Mouse (Mus musculus): ENCODE measurements around the gene Capn12.

Capn12 gene

GRCm38 (mm10) chr7:28881199-28881598, at the start of gene Capn12:
TSS of gene Capn12 (plus strand) at chr7:28881422.
- ChIA-PET POLR2A (interaction anchor here in 3 of 4 experiments (0.5 to 2.3 kb wide), 13 partner anchors 9 to 210 kb away, joined by 3 to 12 read pairs (median 4); no protein-coding TSS in a partner anchor), CTCF (interaction anchor here in 1 of 4 experiments (1.1 to 1.7 kb wide), 2 partner anchors 85 to 139 kb away, joined by 4 to 5 read pairs; partner anchors contain the start of genes Mrps12 and Sars2)

- CTCF ChIA-PET = interaction anchor here in 1 of 4 experiments (0.7 kb wide), 1 partner anchor 9 kb away, joined by 3 read pairs; no protein-coding TSS in a partner anchor
- POLR2A ChIA-PET = interaction anchor here (0.5 to 15.7 kb wide), 19 partner anchors 9 to 1366 kb away, joined by 3 to 328 read pairs (median 4); partner anchors contain the start of genes Hnrnpl (in 1 of the 4), Mrps12 (in 1 of the 4) and Sars2 (in 1 of the 4)
Observed at GRCm38 (mm10) chr7:28832137-28832536, 49.1 kb upstream of the Capn12 start.

- ChIA-PET POLR2A (interaction anchor here in 3 of 4 experiments (0.6 to 15.7 kb wide), 4 partner anchors 18 to 85 kb away, joined by 3 to 328 read pairs (median 10); partner anchors contain the start of gene Hnrnpl (in 1 of the 3)), CTCF (interaction anchor here in 2 of 4 experiments (0.6 to 1.3 kb wide), 2 partner anchors 38 to 125 kb away, joined by 3 to 7 read pairs; no protein-coding TSS in a partner anchor)
Observed at GRCm38 (mm10) chr7:28833723-28834347, 47.4 kb upstream of the Capn12 start, which contains the start of gene Lgals4. TSS of gene Lgals4 (plus strand) at chr7:28833854.

GRCm38 (mm10) chr7:28836936-28837335, 44.3 kb upstream of the Capn12 start:
- POLR2A ChIA-PET = interaction anchor here in 3 of 4 experiments (0.5 to 15.7 kb wide), 10 partner anchors 9 to 764 kb away, joined by 3 to 328 read pairs (median 6); partner anchors contain the start of genes Ech1 (in 1 of the 3) and Hnrnpl (in 1 of the 3)
- CTCF ChIA-PET = interaction anchor here in 1 of 4 experiments (0.7 to 1.2 kb wide), 2 partner anchors 35 to 45 kb away, joined by 3 to 5 read pairs; no protein-coding TSS in a partner anchor

- CTCF ChIA-PET = no interaction called here
- POLR2A ChIA-PET = interaction anchor here in 2 of 4 experiments (0.6 to 15.7 kb wide), 13 partner anchors 9 to 163 kb away, joined by 3 to 328 read pairs (median 4); partner anchors contain the start of genes Ech1 (in 1 of the 2) and Hnrnpl (in 1 of the 2)
Observed at GRCm38 (mm10) chr7:28838331-28838730, 42.9 kb upstream of the Capn12 start.

GRCm38 (mm10) chr7:28847273-28847672, 33.9 kb upstream of the Capn12 start:
- CTCF ChIA-PET = interaction anchor here in 1 of 4 experiments (0.7 kb wide), 1 partner anchor 24 kb away, joined by 4 read pairs; no protein-coding TSS in a partner anchor
- POLR2A ChIA-PET = interaction anchor here in 1 of 4 experiments (1.2 to 2.3 kb wide), 6 partner anchors 15 to 81 kb away, joined by 3 to 6 read pairs (median 5); partner anchors contain the start of gene Sirt2

- ChIA-PET CTCF (interaction anchor here in 2 of 4 experiments (0.6 to 1.1 kb wide), 2 partner anchors 12 to 685 kb away, joined by 3 to 4 read pairs; no protein-coding TSS in a partner anchor), POLR2A (interaction anchor here in 2 of 4 experiments (0.6 to 2.3 kb wide), 17 partner anchors 9 to 397 kb away, joined by 3 to 12 read pairs (median 4); partner anchors contain the start of genes Hnrnpl (in 1 of the 2) and Sirt2 (in 1 of the 2))
Observed at GRCm38 (mm10) chr7:28849700-28850236, 31.5 kb upstream of the Capn12 start.

- POLR2A ChIA-PET = interaction anchor here in 2 of 4 experiments (1.2 to 2.3 kb wide), 6 partner anchors 10 to 40 kb away, joined by 3 to 12 read pairs (median 6); no protein-coding TSS in a partner anchor
- CTCF ChIA-PET = no interaction called here
Observed at GRCm38 (mm10) chr7:28850642-28851041, 30.6 kb upstream of the Capn12 start.

- ChIA-PET CTCF (interaction anchor here in 1 of 4 experiments (0.5 to 1.6 kb wide), 2 partner anchors 23 to 158 kb away, joined by 3 read pairs; no protein-coding TSS in a partner anchor), POLR2A (interaction anchor here in 2 of 4 experiments (1.0 to 1.3 kb wide), 3 partner anchors 47 to 141 kb away, joined by 3 to 4 read pairs (median 4); no protein-coding TSS in a partner anchor)
Observed at GRCm38 (mm10) chr7:28859953-28860352, 21.3 kb upstream of the Capn12 start.

GRCm38 (mm10) chr7:28860898-28861297, 20.3 kb upstream of the Capn12 start:
- CTCF ChIA-PET = interaction anchor here in 3 of 4 experiments (1.3 to 1.6 kb wide), 3 partner anchors 22 to 81 kb away, joined by 3 to 4 read pairs (median 3); no protein-coding TSS in a partner anchor
- POLR2A ChIA-PET = interaction anchor here in 1 of 4 experiments (0.6 to 2.2 kb wide), 7 partner anchors 11 to 211 kb away, joined by 3 to 7 read pairs (median 5); partner anchors contain the start of genes Hnrnpl and Sirt2

GRCm38 (mm10) chr7:28862817-28863499, 18.3 kb upstream of the Capn12 start:
- ChIA-PET POLR2A (interaction anchor here in 1 of 4 experiments (0.7 to 1.9 kb wide), 2 partner anchors 13 to 386 kb away, joined by 3 to 7 read pairs; no protein-coding TSS in a partner anchor), CTCF (no interaction called here)

GRCm38 (mm10) chr7:28863540-28863939, 17.7 kb upstream of the Capn12 start, which contains the start of gene Lgals7:
TSS of gene Lgals7 (plus strand) at chr7:28863853.
- POLR2A ChIA-PET = interaction anchor here in 2 of 4 experiments (0.5 to 2.8 kb wide), 6 partner anchors 31 to 385 kb away, joined by 3 to 8 read pairs (median 4); partner anchors contain the start of genes Eif3k (in 1 of the 2) and Map4k1 (in 1 of the 2)
- CTCF ChIA-PET = interaction anchor here in 2 of 4 experiments (0.6 to 1.2 kb wide), 2 partner anchors 71 to 173 kb away, joined by 4 to 5 read pairs; no protein-coding TSS in a partner anchor

GRCm38 (mm10) chr7:28864288-28864750, 16.9 kb upstream of the Capn12 start:
- ChIA-PET POLR2A (interaction anchor here (0.5 to 2.8 kb wide), 15 partner anchors 8 to 259 kb away, joined by 3 to 9 read pairs (median 4); partner anchors contain the start of genes Eif3k (in 1 of the 4), Map4k1 (in 1 of the 4) and Sirt2 (in 1 of the 4)), CTCF (interaction anchor here (0.6 to 1.7 kb wide), 7 partner anchors 16 to 172 kb away, joined by 3 to 5 read pairs (median 4); no protein-coding TSS in a partner anchor)

GRCm38 (mm10) chr7:28865481-28866300, 15.5 kb upstream of the Capn12 start:
- CTCF ChIA-PET = interaction anchor here in 3 of 4 experiments (0.6 to 1.7 kb wide), 12 partner anchors 14 to 1672 kb away, joined by 3 to 16 read pairs (median 4); partner anchors contain the start of genes Mrps12 (in 1 of the 3) and Sars2 (in 1 of the 3)
- POLR2A ChIA-PET = interaction anchor here (0.5 to 2.8 kb wide), 22 partner anchors 12 to 422 kb away, joined by 3 to 10 read pairs (median 4); partner anchors contain the start of genes Actn4 (in 1 of the 4), Mrps12 (in 1 of the 4) and Sars2 (in 1 of the 4)

- POLR2A ChIA-PET = interaction anchor here in 3 of 4 experiments (0.6 to 4.6 kb wide), 26 partner anchors 15 to 379 kb away, joined by 3 to 29 read pairs (median 3); partner anchors contain the start of genes Actn4 (in 1 of the 3), Capn12 (in 1 of the 3), Mrps12 (in 1 of the 3) and Sars2 (in 1 of the 3)
- CTCF ChIA-PET = interaction anchor here (0.6 to 3.2 kb wide), 22 partner anchors 13 to 430 kb away, joined by 3 to 13 read pairs (median 4); partner anchors contain the start of genes Mrps12 (in 2 of the 4), Sars2 (in 2 of the 4), Fam98c (in 1 of the 4) and Gmfg (in 1 of the 4)
Observed at GRCm38 (mm10) chr7:28866769-28867507, 14.3 kb upstream of the Capn12 start.

Measured in embryonic stem cell, embryonic (primary cell).